Mouse (Mus musculus) hindbrain, embryonic 14.5 days (tissue): Measurements from ENCODE around the gene Pfdn5. TPM values are rescaled to one million over a fixed set of nuclear protein-coding genes. Genes with fewer than 3 reads are reported as not detected.
"Not testable (repeated sequence)": the region's sequence is repeated elsewhere in the genome, so short reads cannot be mapped to it uniquely, and the experiment has no call there.

Source experiments
- ATAC-seq: fragments of 200-750 bp; cut with Nextera tagmentation; 2 replicates; pipeline ENCODE4 v1.8.0; 2017; ENCODE audit warnings: moderate number of reproducible peaks, mild to moderate bottlenecking, moderate TSS enrichment, moderate library complexity; ENCODE audit not compliant: low FRiP score
- DNase-seq: peaks from one replicate; pipeline ENCODE4 v3.0.0-alpha.2; 2015; ENCODE audit warnings: low spot score
- H3K27ac ChIP-seq: fragments of 300-500 bp; sonication (generic); 2 replicates; pipeline ENCODE4 v1.5.1; 2014; ENCODE audit warnings: mild to moderate bottlenecking, moderate library complexity
- H3K27me3 ChIP-seq: fragments of 300-500 bp; sonication (generic); 2 replicates; pipeline ENCODE4 v1.6.1; 2014; ENCODE audit warnings: mild to moderate bottlenecking, low read length, mixed read lengths; ENCODE audit not compliant: control insufficient read depth, insufficient read depth
- H3K36me3 ChIP-seq: fragments of 300-500 bp; sonication (generic); replicated peaks from 2 replicates; pipeline ENCODE4 v1.6.1; 2014; ENCODE audit not compliant: control insufficient read depth, insufficient read depth
- H3K4me1 ChIP-seq: fragments of 300-500 bp; sonication (generic); replicated peaks from 2 replicates; pipeline ENCODE4 v1.6.1; 2014; ENCODE audit warnings: antibody characterized with exemption, low read length, mixed read lengths; ENCODE audit not compliant: control insufficient read depth, insufficient read depth
- H3K4me2 ChIP-seq: fragments of 300-500 bp; sonication (generic); replicated peaks from 2 replicates; pipeline ENCODE4 v1.6.1; 2014; ENCODE audit warnings: mild to moderate bottlenecking, moderate library complexity
- H3K4me3 ChIP-seq: fragments of 300-500 bp; sonication (generic); replicated peaks from 2 replicates; pipeline ENCODE4 v1.5.1; 2014; ENCODE audit warnings: mild to moderate bottlenecking, low read length
- H3K9ac ChIP-seq: fragments of 300-500 bp; sonication (generic); 2 replicates; pipeline ENCODE4 v1.6.1; 2014
- H3K9me3 ChIP-seq: fragments of 300-500 bp; sonication (generic); 2 replicates; pipeline ENCODE4 v1.6.1; 2016; ENCODE audit warnings: low read length; ENCODE audit not compliant: control insufficient read depth
- WGBS: fragments of 180-500 bp; shearing (Covaris S2); extraction: QIAGEN DNeasy Blood & Tissue Kit; methylation state at CpG from one replicate; pipeline ENCODE4 v1.1.7; 2014; 5-methylcytosine and 5-hydroxymethylcytosine counted together
- polyA plus RNA-seq: library from polyadenylated mRNA; unstranded; fragments of >200 nt; fragmentation: Nextera tagmentation; extraction: Ambion mirVana; gene quantifications from 2 replicates; pipeline ENCODE4 v1.2.1, GENCODE M21; 2014

The Pfdn5 gene
- polyA plus RNA-seq, 1 experiment from 2014 or later = 626 TPM

DNA sequence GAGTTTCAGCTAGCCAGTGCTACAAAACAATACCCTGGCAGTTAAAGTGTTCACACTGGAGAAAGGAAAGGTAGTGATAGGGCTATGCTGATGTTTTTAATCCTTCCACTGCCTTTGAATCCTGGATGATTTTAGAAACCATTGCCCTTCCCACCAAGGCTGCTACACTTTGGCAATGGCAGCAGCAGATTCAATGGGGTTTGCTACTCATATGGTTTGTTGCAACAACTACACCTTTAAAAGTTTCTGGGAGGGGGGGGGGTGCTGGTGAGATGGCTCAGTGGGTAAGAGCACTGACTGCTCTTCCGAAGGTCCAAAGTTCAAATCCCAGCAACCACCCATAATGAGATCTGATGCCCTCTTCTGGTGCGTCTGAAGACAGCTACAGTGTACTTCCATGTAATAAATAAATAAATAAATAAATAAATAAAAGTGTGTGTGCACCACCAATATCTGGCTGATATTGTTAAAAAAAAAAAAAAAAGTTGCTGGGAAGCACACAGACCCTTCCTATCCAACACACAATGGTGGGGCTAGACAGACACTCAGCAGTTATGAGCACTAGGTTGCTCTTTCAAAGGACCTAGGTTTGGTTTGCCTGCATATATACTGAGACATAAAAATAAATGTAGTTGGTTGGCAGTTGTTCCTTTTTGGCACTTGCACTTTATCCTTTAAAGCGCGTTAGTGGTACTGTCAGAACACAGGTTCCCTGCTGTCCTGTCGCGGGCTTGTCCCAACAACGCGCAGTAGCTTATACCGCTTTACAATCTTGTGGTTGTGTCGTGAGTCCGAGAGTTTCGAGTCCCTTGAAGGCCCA lies 1.1 kb upstream of the Pfdn5 start:
- DNase-seq = no peak
- H3K27ac ChIP-seq = no peak overlapping the region
- H3K4me2 ChIP-seq = peak overlapping the region; percentile 77
- H3K9me3 ChIP-seq = no peaks in the 10 kb centered on the region
- WGBS = 87% methylated on average over 12 of the region's 12 CpGs
- ATAC-seq = no peak
- peaks cover 11% of the 10 kb centered on the region for H3K4me1 ChIP-seq
- H3K27me3 ChIP-seq = no peaks in the 10 kb centered on the region
- no peak overlapping the region for H3K9ac ChIP-seq
- H3K36me3 ChIP-seq = peaks cover 33% of the 10 kb centered on the region
- H3K4me3 ChIP-seq = no peak overlapping the region

GRCm38 (mm10) chr15:102326892-102327291 lies 976 bp downstream of the Pfdn5 start:
- peak overlapping the region; percentile 79 for H3K9ac ChIP-seq
- peaks cover 40% of the 10 kb centered on the region for H3K36me3 ChIP-seq
- H3K27ac ChIP-seq = no peak overlapping the region
- H3K9me3 ChIP-seq = no peaks in the 10 kb centered on the region
- DNase-seq = no peak
- WGBS = 72% methylated on average over 8 of the region's 8 CpGs
- peaks cover 15% of the 10 kb centered on the region for H3K4me1 ChIP-seq
- peak overlapping the region; percentile 77 for H3K4me2 ChIP-seq
- no peaks in the 10 kb centered on the region for H3K27me3 ChIP-seq
- ATAC-seq = no peak
- peak overlapping the region; percentile 64 for H3K4me3 ChIP-seq

- Histone ChIP-seq H3K4me2 (peak within 1 kb of the TSS; percentile 72), H3K27me3 (no peaks in the 10 kb centered on the region), H3K4me1 (peaks cover 22% of the 10 kb centered on the region), H3K4me3 (peak within 1 kb of the TSS; percentile 73), H3K36me3 (peaks cover 72% of the 10 kb centered on the region), H3K9ac (peak within 1 kb of the TSS; percentile 66), H3K9me3 (no peaks in the 10 kb centered on the region), H3K27ac (peak within 1 kb of the TSS; percentile 75)
- peak; percentile 86 for DNase-seq
- WGBS = under 1% methylated on average over 30 of the region's 30 CpGs
- peak; percentile 93 for ATAC-seq
These were observed 5.7 kb downstream of the Pfdn5 start, which contains the start of gene Myg1 for GRCm38 (mm10) chr15:102331610-102332015. Gene Myg1, plus strand, starts transcription at chr15:102331709.

GRCm38 (mm10) chr15:102335254-102335653 lies 9.3 kb downstream of the Pfdn5 start:
- ATAC-seq (no peak), DNase-seq (no peak)
- no peak overlapping the region for H3K27ac ChIP-seq
- no peak overlapping the region for H3K9ac ChIP-seq
- peaks cover 82% of the 10 kb centered on the region for H3K36me3 ChIP-seq
- peaks cover 14% of the 10 kb centered on the region for H3K4me1 ChIP-seq
- H3K9me3 ChIP-seq = no peaks in the 10 kb centered on the region
- no peak overlapping the region for H3K4me3 ChIP-seq
- no peak overlapping the region for H3K4me2 ChIP-seq
- no peaks in the 10 kb centered on the region for H3K27me3 ChIP-seq
- WGBS = 89% methylated on average over 8 of the region's 8 CpGs

DNA sequence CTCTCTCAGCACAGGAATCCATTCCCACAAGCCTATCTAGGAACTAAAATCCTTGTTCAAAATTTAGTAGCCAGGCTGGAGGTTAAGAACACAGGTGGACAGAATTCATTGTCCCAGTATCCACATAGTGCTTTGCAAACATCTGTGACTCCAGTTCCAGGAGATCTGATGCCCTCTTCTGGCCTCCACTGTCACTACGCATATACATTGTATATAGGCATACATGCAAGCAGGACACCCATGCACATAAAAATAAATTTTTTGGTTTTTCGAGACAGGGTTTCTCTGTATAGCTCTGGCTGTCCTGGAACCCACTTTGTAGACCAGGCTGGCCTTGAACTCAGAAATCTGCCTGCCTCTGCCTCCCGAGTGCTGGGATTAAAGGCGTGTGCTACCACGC lies 10.0 kb downstream of the Pfdn5 start:
- H3K4me2 ChIP-seq, H3K27me3 ChIP-seq, ATAC-seq, H3K4me3 ChIP-seq, H3K9me3 ChIP-seq, DNase-seq, H3K27ac ChIP-seq, H3K9ac ChIP-seq: not testable (repeated sequence)
- Histone ChIP-seq H3K4me1 (peaks cover 14% of the 10 kb centered on the region), H3K36me3 (peaks cover 75% of the 10 kb centered on the region)
- 94% methylated on average over 5 of the region's 5 CpGs for WGBS

DNA sequence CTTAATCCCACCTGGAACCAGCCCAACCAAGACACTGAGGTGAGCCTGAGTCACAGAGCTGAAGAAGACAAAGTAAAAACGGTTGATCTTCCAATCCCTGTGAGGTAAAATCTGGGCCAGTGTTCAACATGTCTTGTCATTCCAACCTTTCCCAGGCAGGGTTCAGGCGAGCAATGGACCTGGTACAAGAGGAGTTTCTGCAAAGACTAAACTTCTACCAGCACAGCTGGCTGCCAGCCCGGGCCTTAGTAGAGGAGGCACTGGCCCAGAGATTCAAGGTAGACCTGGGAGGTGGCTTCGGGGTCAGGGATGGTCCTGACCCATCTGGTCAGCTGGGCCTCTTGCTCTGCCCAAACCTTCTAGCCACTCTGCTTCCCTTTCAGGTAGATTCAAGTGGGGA lies 11.0 kb downstream of the Pfdn5 start:
- H3K9me3 ChIP-seq = no peaks in the 10 kb centered on the region
- no peak overlapping the region for H3K9ac ChIP-seq
- H3K4me3 ChIP-seq = no peak overlapping the region
- ATAC-seq = no peak
- peaks cover 9% of the 10 kb centered on the region for H3K4me1 ChIP-seq
- H3K4me2 ChIP-seq = no peak overlapping the region
- DNase-seq = no peak
- no peaks in the 10 kb centered on the region for H3K27me3 ChIP-seq
- peaks cover 71% of the 10 kb centered on the region for H3K36me3 ChIP-seq
- 94% methylated on average over 4 of the region's 4 CpGs for WGBS
- no peak overlapping the region for H3K27ac ChIP-seq

DNA sequence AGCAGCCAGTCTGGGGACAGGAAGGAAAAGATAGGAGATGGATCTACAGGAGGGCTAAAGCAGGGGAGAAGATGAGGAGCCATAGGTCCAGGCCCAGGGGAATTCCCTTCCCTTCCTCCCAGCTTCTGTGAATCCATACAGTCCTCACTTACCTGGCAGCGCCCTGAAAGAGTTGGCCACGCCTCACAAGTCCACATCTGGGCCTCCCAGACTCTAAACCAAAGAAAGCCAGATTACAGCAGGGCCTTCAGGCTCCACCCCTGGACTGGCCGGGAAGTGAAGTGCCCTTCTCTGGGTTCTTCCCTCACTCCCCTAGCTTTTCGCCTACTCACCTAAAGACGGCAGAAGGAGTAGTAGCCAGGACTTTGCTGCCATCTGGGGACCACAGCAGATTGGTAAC lies 13.7 kb downstream of the Pfdn5 start:
- H3K4me1 ChIP-seq = no peaks in the 10 kb centered on the region
- no peak overlapping the region for H3K9ac ChIP-seq
- WGBS = 82% methylated on average over 5 of the region's 5 CpGs
- H3K27ac ChIP-seq = no peak overlapping the region
- H3K4me3 ChIP-seq = no peak overlapping the region
- DNase-seq = no peak
- H3K4me2 ChIP-seq = no peak overlapping the region
- H3K27me3 ChIP-seq = no peaks in the 10 kb centered on the region
- no peak for ATAC-seq
- H3K36me3 ChIP-seq = peaks cover 60% of the 10 kb centered on the region
- no peaks in the 10 kb centered on the region for H3K9me3 ChIP-seq

DNA sequence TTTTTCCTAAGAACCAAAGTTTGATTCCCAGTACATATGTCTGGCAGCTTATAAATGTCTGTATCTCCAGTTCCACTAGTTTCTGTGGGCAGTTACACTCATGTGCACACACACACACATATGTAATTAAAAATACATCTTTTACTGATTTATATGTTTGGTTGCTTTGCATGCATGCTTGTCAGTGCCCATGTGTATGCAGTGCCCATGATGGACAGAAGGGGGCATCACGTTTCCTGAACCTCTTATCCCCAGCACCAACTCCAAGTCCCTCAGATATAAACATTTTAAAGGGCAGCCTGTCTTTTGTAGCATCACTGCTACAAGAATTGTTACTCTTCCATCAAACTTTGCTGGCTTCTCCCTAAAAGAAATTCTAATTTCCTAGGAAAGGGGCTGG lies 15.7 kb downstream of the Pfdn5 start:
- no peak overlapping the region for H3K27ac ChIP-seq
- no peak overlapping the region for H3K4me3 ChIP-seq
- ATAC-seq (no peak), DNase-seq (no peak)
- H3K36me3 ChIP-seq = peaks cover 53% of the 10 kb centered on the region
- H3K4me2 ChIP-seq = no peak overlapping the region
- no peaks in the 10 kb centered on the region for H3K27me3 ChIP-seq
- H3K4me1 ChIP-seq = no peaks in the 10 kb centered on the region
- 7% methylated on average over 1 of the region's 1 CpGs for WGBS
- no peaks in the 10 kb centered on the region for H3K9me3 ChIP-seq
- H3K9ac ChIP-seq = no peak overlapping the region

DNA sequence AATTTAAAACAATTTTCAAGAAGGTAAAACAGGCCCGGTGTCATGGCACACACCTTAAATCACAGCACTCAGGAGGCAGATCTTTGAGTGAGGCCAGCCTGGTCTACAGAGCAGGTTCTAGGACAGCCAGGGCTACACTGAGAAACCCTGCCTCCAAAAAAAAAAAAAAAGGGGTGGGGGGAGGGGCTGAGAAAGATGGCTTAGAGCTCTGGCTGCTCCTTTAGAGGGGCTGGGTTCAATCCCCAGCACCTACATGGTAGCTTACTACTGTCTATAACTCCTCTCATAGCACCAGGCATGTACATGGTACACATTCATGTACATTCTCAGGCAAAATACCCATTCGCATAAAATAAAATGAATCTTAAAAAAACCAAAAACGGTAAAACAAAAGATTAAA lies 18.6 kb downstream of the Pfdn5 start:
- DNase-seq = no peak
- no peak overlapping the region for H3K9ac ChIP-seq
- H3K9me3 ChIP-seq = no peaks in the 10 kb centered on the region
- no peak overlapping the region for H3K4me2 ChIP-seq
- no peaks in the 10 kb centered on the region for H3K27me3 ChIP-seq
- no peak overlapping the region for H3K27ac ChIP-seq
- H3K4me3 ChIP-seq = no peak overlapping the region
- 96% methylated on average over 3 of the region's 3 CpGs for WGBS
- ATAC-seq = no peak
- no peaks in the 10 kb centered on the region for H3K4me1 ChIP-seq
- H3K36me3 ChIP-seq = peaks cover 25% of the 10 kb centered on the region
